Mouse (Mus musculus) liver, postnatal 0 days (tissue): ENCODE data around the gene Acot12.

Experiments
- CTCF ChIP-seq: sonication (generic); IDR thresholded peaks from 2 replicates; pipeline ENCODE4 v1.5.1; 2016; ENCODE audit warnings: antibody characterized with exemption, low read depth
- EP300 ChIP-seq: IDR thresholded peaks from 2 replicates; pipeline ENCODE4 v1.6.1; 2016; ENCODE audit warnings: antibody characterized with exemption, low read depth, mild to moderate bottlenecking

DNA sequence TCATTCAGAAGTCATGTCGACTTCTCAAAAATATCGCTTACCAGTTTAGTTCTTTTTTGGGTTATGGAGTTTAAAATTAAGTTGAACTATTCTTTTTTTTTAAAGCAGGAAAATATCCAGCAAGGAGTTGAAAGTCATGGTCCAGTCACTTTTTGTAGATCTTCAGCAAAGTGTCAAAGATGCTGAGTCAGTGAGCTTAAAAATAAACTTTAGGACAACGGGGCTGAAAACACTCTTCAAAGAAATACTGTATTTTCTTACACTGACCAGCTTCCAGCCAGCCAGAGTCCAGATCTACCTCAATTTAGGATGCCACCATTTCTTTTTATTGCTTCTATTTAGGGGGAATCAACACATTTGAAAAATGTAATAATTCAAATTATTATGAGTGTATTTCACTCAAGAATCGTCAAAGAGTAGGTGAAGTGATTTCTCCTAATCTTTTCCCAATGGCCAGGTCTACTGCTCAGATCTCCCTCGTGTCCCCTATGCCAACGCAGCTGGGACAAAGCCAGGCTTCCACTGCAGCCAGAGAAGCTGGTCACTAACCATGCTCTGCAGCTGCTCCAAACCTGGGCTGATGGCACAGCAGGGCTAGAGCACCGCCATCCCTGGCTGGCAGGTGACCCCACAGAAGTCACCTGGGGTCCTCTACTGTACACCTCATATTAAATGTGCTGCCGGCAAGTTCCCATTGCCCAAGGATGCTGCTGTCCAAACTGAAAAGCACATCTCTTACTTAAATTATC is 19.2 kb downstream of the Acot12 start:
- TF ChIP-seq CTCF (no peak), EP300 (no peak)
